Mouse (Mus musculus) ES-Bruce4 (cell line): ENCODE data around the gene Ctnnbl1.

Experiments used
- CTCF ChIP-seq: IDR thresholded peaks from one replicate; pipeline ENCODE4 v1.8.1; 2011; ENCODE audit warnings: low read depth, low read length
- EP300 ChIP-seq: IDR thresholded peaks from 2 replicates; pipeline ENCODE4 v1.6.1; 2011; ENCODE audit warnings: low read depth, low read length; ENCODE audit not compliant: insufficient read depth
- POLR2A ChIP-seq: IDR thresholded peaks from one replicate; pipeline ENCODE4 v1.8.1; 2011; ENCODE audit warnings: low read length; ENCODE audit not compliant: insufficient read depth

DNA sequence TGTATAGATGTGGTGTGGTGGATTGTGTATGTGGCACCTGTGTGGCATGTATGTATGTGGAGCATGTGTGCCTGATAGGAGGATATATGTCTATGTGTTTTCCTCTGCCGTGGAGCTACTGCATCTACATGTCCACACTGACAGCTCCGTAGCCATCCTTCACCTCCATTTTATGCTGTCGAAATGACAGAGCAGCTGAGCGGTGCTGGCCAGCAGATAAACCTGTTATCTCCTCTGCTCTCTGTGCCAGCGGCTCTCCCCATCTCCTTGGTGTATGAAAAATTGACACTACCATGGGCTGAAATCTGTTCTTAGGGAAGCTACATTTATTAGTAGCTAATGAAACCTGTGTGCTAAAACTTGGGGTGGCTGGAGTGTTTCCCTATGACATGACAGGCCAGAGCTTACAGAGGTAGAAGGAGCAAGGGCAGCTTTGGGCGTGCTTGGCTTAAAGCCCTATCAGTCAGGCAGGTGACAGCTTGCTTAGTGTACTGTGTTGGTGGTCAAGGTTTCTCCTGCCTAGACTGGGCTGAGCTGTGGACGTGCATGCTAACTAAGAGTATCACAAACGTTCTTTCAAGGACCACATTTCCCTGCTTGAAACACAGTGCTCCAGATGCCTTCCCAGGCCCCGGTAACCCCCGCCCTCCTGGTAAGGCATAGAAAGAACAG is 124.2 kb downstream of the Ctnnbl1 start:
- no peak for TF ChIP-seq EP300
- TF ChIP-seq POLR2A: no peak
- TF ChIP-seq CTCF: no peak
